Mouse (Mus musculus) layer of hippocampus, adult 6 months (tissue): ENCODE measurements around the gene Fshb. TPM values are rescaled to one million over a fixed set of nuclear protein-coding genes. Genes with fewer than 3 reads are reported as not detected.

ENCODE experiments used
- long read RNA-seq, 2 experiments: library from polyadenylated mRNA; unstranded; transcript quantifications; one replicate each; pipeline ENCODE4 v2.0.0; 2019 to 2020
- polyA plus RNA-seq: library from polyadenylated mRNA; unstranded; fragments of <200 nt; fragmentation: Nextera tagmentation; gene quantifications from 2 replicates; pipeline ENCODE4 v1.2.3, GENCODE M21; 2021

Gene Fshb
- polyA plus RNA-seq = not detected in 2 replicates
- long read RNA-seq, experiment 1 = 0 reads
- long read RNA-seq, experiment 2 = 0 reads

GRCm38 (mm10) chr2:107059556-107059955 lies at the start of gene Fshb:
Gene Fshb (minus strand): TSS chr2:107059656.

Other genes with a start within 250 kb of the Fshb start
- 33.8 and 55.6 TPM in 2 replicates for gene Arl14ep, start 85.2 kb downstream of the Fshb start, polyA plus RNA-seq
- gene Kcna4, start 231.0 kb upstream of the Fshb start, polyA plus RNA-seq = 8.4 and 9.4 TPM in 2 replicates